Mouse (Mus musculus) left cerebral cortex, postnatal 14 days (tissue): ENCODE data around the gene Fam131b. TPM values are rescaled to one million over a fixed set of nuclear protein-coding genes. Genes with fewer than 3 reads are reported as not detected.

Experiments used
- DNase-seq, 2 experiments: peaks; one replicate each; pipeline ENCODE4 v3.0.0; 2021 to 2022; ENCODE audit warnings: low spot score in 2 of 2, mixed read lengths in 1 of 2
- intact Hi-C: fragments of 180-260 bp; cut with DNase I; formaldehyde crosslinking; loops from one replicate; pipeline ENCODE4 v1.15.1; 2025
- total RNA-seq, 2 experiments: library from RNA; stranded (reverse); gene quantifications; 2 replicates each; pipeline ENCODE4 v1.2.3; 2021

The Fam131b gene
- total RNA-seq, 2 experiments from 2014 or later: 118 to 121 TPM

DNA sequence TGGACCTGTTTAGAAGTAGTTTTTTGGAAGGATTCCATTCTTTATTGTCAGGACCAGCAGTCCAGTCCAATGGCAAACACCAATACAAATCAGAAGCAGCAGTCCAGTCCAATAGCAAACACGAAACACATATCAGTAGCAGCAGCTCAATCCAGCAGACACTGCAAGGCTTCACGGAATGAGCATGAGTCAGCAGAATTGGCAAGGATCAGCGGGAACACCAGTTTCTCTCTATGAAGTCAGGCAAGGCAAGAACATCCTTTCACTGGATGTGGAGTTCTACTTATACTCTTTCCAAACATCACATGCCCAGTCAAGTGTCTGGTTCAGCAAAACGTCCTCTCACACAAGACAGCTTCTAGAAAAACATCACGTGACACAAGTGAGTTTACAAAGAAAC lies 15.5 kb upstream of the Fam131b start:
- intact Hi-C loops: no loop called here
- DNase-seq: peak in 1 of 2 experiments; percentile 51

- intact Hi-C loops: no loop called here
- no peak for DNase-seq
These were observed 14.7 kb upstream of the Fam131b start for GRCm38 (mm10) chr6:42339189-42339588.

DNA sequence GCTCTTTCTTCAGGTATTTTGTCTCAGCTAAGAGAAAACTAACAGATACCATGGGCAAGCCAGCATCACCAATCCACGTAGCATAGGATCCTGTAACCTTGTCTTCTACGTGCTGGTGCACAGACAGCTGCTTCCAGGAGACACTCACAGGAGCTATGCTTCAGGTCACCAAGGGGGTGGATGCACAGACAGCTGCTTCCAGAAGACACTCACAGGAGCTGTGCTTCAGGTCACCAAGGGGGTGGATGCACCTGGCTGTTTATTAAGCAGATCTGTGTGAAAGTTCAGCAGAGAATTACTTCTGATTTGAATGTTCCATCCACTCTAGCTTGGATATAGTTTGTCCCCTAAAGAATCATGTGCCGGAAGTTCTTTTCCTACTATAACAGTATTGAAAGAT lies 6.5 kb upstream of the Fam131b start:
- DNase-seq: no peak
- intact Hi-C loops: no loop called here

DNA sequence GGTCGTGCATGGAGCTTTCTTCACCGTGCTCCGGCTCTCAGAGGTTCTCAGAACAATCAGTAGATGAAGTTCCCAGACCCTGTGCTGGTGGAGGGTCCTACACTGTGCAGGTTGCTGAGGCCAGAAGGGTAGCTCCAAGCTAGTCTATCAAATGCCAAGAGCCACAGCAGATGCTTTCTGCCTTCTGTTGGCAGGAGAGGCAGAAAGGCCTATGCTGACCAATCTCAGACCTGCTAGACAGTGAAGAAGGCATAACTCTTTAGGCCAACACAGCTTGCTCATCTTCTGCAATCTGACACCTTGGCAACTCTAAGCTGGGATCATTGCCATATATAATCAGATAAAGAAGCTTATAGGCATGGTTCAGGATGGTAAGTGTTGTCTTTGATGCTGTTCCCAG lies 5.8 kb upstream of the Fam131b start:
- no peak for DNase-seq
- intact Hi-C loops: no loop called here

GRCm38 (mm10) chr6:42328757-42329156 lies 4.3 kb upstream of the Fam131b start:
- intact Hi-C loops: loop anchor here (10.0 kb wide), 1 partner anchor 256 kb away; no protein-coding TSS in a partner anchor
- no peak for DNase-seq

DNA sequence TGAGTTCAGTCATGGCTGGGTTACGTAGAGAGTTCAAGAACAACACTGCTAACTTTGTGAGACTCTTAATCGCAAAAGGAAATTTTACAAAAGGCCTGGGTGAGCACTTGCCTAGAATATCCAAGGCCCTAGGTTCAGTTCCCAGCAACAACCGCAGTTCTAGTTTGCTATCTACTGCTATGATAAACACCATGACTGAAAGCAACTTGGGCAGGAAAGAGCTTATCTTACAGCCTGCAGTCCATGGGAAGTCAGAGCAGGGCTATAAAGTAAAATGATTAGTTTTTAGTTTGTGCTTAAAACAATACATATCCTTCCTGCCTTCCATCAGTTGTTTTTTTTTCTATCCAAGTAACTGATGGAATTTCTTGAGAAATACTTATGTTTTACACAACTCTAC lies 2.1 kb upstream of the Fam131b start:
- intact Hi-C loops: loop anchor here (10.0 kb wide), 1 partner anchor 258 kb away; no protein-coding TSS in a partner anchor

GRCm38 (mm10) chr6:42325268-42325609 lies 796 bp upstream of the Fam131b start:
- DNase-seq: peak; percentile 86
- intact Hi-C loops: loop anchor here (1.0 to 10.0 kb wide), 3 partner anchors 24 to 260 kb away; partner anchors contain the start of gene Zyx

More for the DNA sequence above, 2.1 kb upstream of the Fam131b start:
- DNase-seq: no peak

DNA sequence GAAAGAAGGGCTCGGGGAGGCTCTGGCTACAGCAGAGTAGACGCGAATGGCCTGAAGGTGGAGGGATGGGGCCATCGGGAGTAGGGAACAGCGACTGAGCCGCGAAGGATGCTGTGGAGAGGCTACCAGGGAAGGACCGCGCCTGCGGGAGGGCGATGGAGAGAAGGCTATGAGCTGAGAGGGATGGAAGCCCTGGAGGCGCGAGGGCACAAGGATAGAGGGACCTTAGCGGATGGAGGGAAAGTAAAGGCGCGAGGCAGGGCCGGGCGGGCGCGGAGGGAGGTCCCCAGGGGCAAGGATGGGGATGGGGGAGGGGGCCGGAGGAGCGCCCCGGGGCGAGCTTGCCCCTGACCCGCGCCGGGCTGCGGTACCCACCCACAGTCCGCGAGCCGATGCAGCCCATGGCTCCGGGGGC lies 369 bp downstream of the Fam131b start:
- intact Hi-C loops: loop anchor here (2.0 to 10.0 kb wide), 4 partner anchors 25 to 261 kb away; partner anchors contain the start of gene Zyx

DNA sequence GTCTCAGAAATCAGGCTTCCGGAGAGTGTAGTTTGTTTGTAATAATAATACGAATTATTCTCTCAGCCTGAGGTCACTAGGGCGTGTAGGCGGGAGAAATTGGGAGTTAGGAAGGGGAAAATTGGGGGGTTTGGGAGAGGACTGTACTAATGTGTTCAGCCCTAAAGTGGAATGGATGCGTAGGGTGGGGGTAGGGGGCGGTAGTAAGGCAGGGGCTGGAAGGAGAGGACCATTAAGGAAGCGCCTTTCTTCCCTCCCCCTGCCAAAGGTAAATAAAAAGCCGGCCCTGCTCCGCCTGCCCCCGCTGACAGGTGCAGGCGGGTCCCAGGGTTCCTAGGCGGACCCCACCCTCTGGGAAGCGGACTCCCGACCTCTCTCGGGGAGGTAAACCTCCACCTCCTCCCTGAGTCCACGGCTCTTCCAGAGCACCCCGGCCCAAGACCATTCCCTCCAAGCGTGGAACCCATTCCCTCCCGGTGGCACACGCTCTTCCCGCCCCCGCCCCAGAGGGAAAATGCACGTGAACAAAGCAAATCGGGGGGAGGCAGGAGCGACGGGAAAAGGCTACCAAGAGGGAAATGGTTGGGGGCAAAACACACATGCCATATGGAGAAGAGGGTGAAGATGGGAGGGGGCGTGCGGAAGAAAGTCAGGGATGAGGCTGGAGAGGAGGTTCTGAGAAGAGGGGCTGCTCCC lies 924 bp downstream of the Fam131b start:
- no peak for DNase-seq
- intact Hi-C loops: loop anchor here (2.0 to 10.0 kb wide), 4 partner anchors 25 to 261 kb away; partner anchors contain the start of gene Zyx

More for the DNA sequence above, 369 bp downstream of the Fam131b start:
- peak in 1 of 2 experiments; percentile 24 for DNase-seq

DNA sequence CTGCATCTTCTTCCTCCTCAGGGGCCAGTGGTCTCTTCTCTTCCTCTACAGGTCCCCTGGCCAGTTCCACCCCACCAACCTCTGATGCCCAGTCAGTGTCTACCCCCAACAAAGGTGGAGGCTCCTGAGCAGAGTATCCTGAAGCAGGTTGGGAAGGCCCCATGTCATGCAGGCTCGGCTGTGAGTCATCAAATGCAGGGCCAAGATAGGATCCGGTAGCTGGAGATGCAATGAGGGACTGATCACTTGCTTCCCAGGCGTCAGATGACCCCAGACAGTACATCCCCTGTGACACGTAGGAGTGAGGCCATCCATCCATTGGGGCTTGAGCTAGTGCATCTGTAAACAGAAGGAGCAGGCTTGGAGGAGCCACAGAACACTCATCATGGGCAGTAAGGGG lies 6.2 kb downstream of the Fam131b start:
- intact Hi-C loops: no loop called here
- no peak for DNase-seq

GRCm38 (mm10) chr6:42310427-42311053 lies 13.9 kb downstream of the Fam131b start:
- intact Hi-C loops: no loop called here
- no peak for DNase-seq

GRCm38 (mm10) chr6:42309816-42310378 lies 14.5 kb downstream of the Fam131b start:
- intact Hi-C loops: no loop called here
- DNase-seq: no peak

DNA sequence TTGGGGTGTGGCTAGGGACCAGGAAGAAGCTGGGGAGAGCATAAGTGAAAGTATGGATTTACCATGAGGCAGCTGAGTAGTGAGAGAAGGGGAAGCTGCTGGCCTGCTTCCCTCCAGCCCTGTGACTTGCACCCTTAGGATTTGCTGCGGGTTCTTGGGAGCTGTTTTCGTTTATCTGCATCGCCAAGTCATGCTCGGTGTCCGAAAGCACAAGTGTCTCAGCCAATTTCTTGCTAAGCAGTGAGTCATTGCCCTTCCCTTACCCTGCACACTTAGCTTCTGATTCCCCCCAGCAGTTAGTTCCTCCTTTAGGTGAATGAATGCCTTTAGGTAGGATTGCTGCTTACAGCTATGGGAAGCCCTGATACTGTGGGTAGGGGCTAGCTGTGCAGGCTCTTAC lies 25.1 kb downstream of the Fam131b start:
- intact Hi-C loops: no loop called here
- no peak for DNase-seq

DNA sequence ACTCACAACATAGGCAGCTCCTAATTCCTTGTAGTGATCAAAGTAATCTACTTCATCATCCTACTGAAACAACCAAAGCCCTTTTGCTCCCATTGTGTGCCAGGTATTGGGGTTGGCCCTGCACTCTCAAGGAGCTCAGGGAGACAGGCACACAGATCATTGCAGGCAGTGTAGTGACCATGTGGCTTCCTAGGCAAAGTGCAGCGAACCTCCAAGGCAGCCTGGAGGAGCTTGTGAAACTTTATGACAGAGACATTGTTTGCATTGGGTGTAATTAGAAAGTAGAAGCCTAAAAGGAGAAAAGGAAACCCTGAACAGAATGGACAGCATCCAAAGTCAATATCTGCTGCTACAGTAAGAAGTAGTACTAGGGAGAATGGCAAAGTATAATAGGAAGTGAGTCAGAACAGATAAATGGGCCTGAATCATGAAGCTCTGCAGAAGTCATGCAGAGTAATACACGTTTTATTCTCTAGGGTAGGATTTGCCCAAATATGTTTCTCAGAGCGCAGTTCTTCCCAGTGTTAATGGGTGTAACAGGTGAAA lies 28.8 kb downstream of the Fam131b start:
- intact Hi-C loops: no loop called here
- DNase-seq: no peak

GRCm38 (mm10) chr6:42293327-42293726 lies 31.1 kb downstream of the Fam131b start:
- intact Hi-C loops: no loop called here
- DNase-seq: no peak

GRCm38 (mm10) chr6:42287562-42287961 lies 36.9 kb downstream of the Fam131b start:
- intact Hi-C loops: no loop called here
- no peak for DNase-seq

DNA sequence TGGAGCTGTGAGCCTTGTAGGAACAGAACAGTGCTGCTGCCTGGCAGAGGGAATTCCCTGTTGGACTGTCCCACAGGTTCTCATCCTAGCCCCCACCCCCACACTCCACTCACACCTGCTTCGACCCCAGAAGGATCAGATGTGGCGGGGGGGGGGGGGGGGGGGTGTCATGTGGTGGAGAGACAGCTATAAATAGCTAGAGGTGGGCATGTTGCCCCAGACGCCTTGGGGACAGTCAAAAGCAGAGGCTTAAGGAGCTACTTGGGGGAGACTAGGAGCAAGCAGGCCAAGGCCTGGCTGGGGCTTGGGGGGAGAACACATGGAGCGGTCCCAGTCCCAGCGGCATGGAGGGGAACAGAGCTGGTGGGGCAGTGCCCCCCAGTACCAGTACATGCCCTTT lies 38.0 kb downstream of the Fam131b start, which contains the start of gene Clcn1:
TSS of gene Clcn1 (plus strand) at position 238 of the 400 bp plus-strand sequence.
- intact Hi-C loops: no loop called here
- DNase-seq: no peak

DNA sequence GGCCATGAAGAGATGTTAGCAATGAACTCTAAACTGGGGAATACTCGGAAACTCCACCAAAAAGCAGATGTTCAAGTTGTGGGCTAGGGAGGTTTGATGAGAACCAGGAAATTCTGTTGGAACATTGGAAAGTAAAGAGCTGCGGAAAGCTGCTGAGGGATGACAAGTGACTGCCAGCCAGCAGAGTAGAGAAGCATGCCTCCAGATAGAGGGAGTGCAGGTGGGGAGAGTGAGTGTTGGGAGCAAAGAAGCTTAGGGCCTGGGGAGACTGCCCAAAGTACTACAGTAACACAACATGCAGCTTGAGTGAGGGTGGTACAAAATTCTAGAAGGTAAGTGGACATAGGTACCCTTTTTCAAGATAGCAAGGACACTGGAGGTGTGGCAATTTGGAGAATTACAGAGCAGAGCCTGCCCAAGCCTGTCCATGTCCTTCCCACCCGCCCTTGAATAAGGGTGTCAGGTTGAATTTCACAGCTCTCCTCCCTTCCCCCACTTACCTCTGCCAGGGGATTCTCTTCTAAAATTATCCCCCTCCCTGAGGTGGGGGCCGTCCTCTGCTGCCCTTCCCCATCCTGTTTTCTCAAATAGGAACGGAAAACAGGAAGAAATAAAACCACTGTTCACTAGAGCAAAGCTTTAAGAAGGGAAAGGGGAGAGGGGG lies 41.4 kb downstream of the Fam131b start:
- intact Hi-C loops: loop anchor here (5.0 kb wide), 1 partner anchor 39 kb away; the partner anchor contains the start of gene Fam131b

DNA sequence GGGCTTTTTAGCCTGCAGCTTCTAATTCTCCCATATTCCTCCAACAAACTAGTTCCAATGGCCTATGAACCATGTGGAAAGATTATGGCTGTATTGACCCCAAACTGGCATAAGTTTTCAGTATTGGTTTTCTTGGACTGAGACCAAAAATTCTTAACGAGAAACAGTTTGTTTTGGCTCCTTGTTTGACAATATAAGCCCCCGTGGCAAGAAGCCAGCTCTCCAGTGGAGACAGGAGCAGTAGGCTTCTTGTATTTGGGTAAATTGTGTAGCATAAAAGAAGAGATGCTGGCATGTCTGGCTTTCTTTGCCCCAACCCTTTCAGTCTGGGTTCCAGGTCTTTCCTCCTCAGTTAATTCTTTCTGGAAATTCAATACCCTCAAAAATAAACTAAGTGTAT lies 48.3 kb downstream of the Fam131b start:
- intact Hi-C loops: no loop called here
- DNase-seq: no peak

More for the DNA sequence above, 41.4 kb downstream of the Fam131b start:
- DNase-seq: no peak

GRCm38 (mm10) chr6:42270817-42271216 lies 53.6 kb downstream of the Fam131b start:
- intact Hi-C loops: no loop called here
- DNase-seq: no peak
